Mouse (Mus musculus): Measurements from ENCODE around the gene Myo16.
A peak's percentile ranks its signal among the peaks of the same experiment; 100 is the strongest.

The Myo16 gene

GRCm38 (mm10) chr8:10413881-10414280, 260.2 kb downstream of the Myo16 start:
- no peak for DNase-seq (ENCODE audit: low spot score in 2 of 2)

GRCm38 (mm10) chr8:10414684-10415212, 261.0 kb downstream of the Myo16 start:
- peak; percentile 80 to 83 for DNase-seq (ENCODE audit: low spot score in 2 of 2)

- DNase-seq (ENCODE audit: low spot score in 2 of 2), result no peak
Observed at GRCm38 (mm10) chr8:10415288-10415687, 261.6 kb downstream of the Myo16 start.

- DNase-seq (ENCODE audit: low spot score in 2 of 2), result no peak
Observed at GRCm38 (mm10) chr8:10415885-10416284, 262.2 kb downstream of the Myo16 start.

- DNase-seq (ENCODE audit: low spot score in 2 of 2), result no peak
Observed at GRCm38 (mm10) chr8:10416806-10417205, 263.1 kb downstream of the Myo16 start.

GRCm38 (mm10) chr8:10417281-10417680, 263.6 kb downstream of the Myo16 start:
- no peak for DNase-seq (ENCODE audit: low spot score in 2 of 2)

GRCm38 (mm10) chr8:10418013-10418412, 264.3 kb downstream of the Myo16 start:
- no peak for DNase-seq (ENCODE audit: low spot score in 2 of 2)

GRCm38 (mm10) chr8:10418971-10419370, 265.3 kb downstream of the Myo16 start:
- DNase-seq (ENCODE audit: low spot score in 2 of 2), result no peak

GRCm38 (mm10) chr8:10419726-10420125, 266.0 kb downstream of the Myo16 start:
- DNase-seq (ENCODE audit: low spot score in 2 of 2), result no peak

- DNase-seq (ENCODE audit: low spot score in 2 of 2), result no peak
Observed at GRCm38 (mm10) chr8:10420551-10420950, 266.8 kb downstream of the Myo16 start.

- DNase-seq (ENCODE audit: low spot score in 2 of 2), result no peak
Observed at GRCm38 (mm10) chr8:10421516-10422090, 267.9 kb downstream of the Myo16 start.

GRCm38 (mm10) chr8:10435492-10435891, 281.8 kb downstream of the Myo16 start:
- DNase-seq (ENCODE audit: low spot score in 2 of 2), result no peak

GRCm38 (mm10) chr8:10438772-10439171, 285.1 kb downstream of the Myo16 start:
- DNase-seq (ENCODE audit: low spot score in 2 of 2), result peak; percentile 75 to 78

GRCm38 (mm10) chr8:10439595-10440453, 286.1 kb downstream of the Myo16 start:
- no peak for DNase-seq (ENCODE audit: low spot score in 2 of 2)

GRCm38 (mm10) chr8:10442562-10442961, 288.9 kb downstream of the Myo16 start:
- DNase-seq (ENCODE audit: low spot score in 2 of 2), result no peak

- no peak for DNase-seq (ENCODE audit: low spot score in 2 of 2)
Observed at GRCm38 (mm10) chr8:10445011-10445410, 291.3 kb downstream of the Myo16 start.

GRCm38 (mm10) chr8:10448545-10448944, 294.8 kb downstream of the Myo16 start:
- DNase-seq (ENCODE audit: low spot score in 2 of 2), result no peak

- peak in 1 of 2 experiments; percentile 14 for DNase-seq (ENCODE audit: low spot score in 2 of 2)
Observed at GRCm38 (mm10) chr8:10453046-10453445, 299.3 kb downstream of the Myo16 start.

- DNase-seq (ENCODE audit: low spot score in 2 of 2), result no peak
Observed at GRCm38 (mm10) chr8:10458151-10458649, 304.5 kb downstream of the Myo16 start.

- no peak for DNase-seq (ENCODE audit: low spot score in 2 of 2)
Observed at GRCm38 (mm10) chr8:10462271-10462670, 308.6 kb downstream of the Myo16 start.

GRCm38 (mm10) chr8:10468490-10468889, 314.8 kb downstream of the Myo16 start:
- no peak for DNase-seq (ENCODE audit: low spot score in 2 of 2)

GRCm38 (mm10) chr8:10469658-10470057, 315.9 kb downstream of the Myo16 start:
- no peak for DNase-seq (ENCODE audit: low spot score in 2 of 2)

- no peak for DNase-seq (ENCODE audit: low spot score in 2 of 2)
Observed at GRCm38 (mm10) chr8:10470280-10470679, 316.6 kb downstream of the Myo16 start.
